Mouse (Mus musculus) MEL (cell line): Measurements from ENCODE around the gene Spz1. TPM values are rescaled to one million over a fixed set of nuclear protein-coding genes. Genes with fewer than 3 reads are reported as not detected.

Experiments
- DNase-seq: peaks from one replicate; pipeline ENCODE4 v3.0.0; 2011; ENCODE audit warnings: low read depth, low spot score
- H3K27ac ChIP-seq: 2 replicates; pipeline ENCODE4 v1.5.1; 2012; ENCODE audit warnings: low read depth, mild to moderate bottlenecking, control low read depth, low read length, moderate library complexity; ENCODE audit not compliant: control insufficient read depth
- H3K27me3 ChIP-seq, 2 experiments: fragments of 150-350 bp in 1 of 2; sonication (generic) in 1 of 2; 2 replicates each; pipeline ENCODE4 v1.6.1; 2012; ENCODE audit warnings: low read length in 2 of 2, mild to moderate bottlenecking in 2 of 2, improper control_type of control experiment in 1 of 2, moderate library complexity in 1 of 2; ENCODE audit not compliant: insufficient read depth in 2 of 2, control insufficient read depth in 1 of 2
- H3K36me3 ChIP-seq, 2 experiments: 2 replicates each; pipeline ENCODE4 v1.6.1; 2012 to 2014; ENCODE audit warnings: low read length in 2 of 2, improper control_type of control experiment in 1 of 2, inconsistent platforms in 1 of 2, mild to moderate bottlenecking in 1 of 2; ENCODE audit not compliant: insufficient read depth in 2 of 2, control insufficient read depth in 1 of 2
- H3K4me1 ChIP-seq, 2 experiments: fragments of 150-350 bp in 1 of 2; sonication (generic) in 1 of 2; 2 replicates each; pipeline ENCODE4 v1.6.1; 2012; ENCODE audit warnings: low read length in 2 of 2, improper control_type of control experiment in 1 of 2, mild to moderate bottlenecking in 1 of 2; ENCODE audit not compliant: insufficient read depth in 2 of 2, control insufficient read depth in 1 of 2
- H3K4me3 ChIP-seq, 2 experiments: fragments of 150-350 bp in 1 of 2; sonication (generic) in 1 of 2; 2 replicates each; pipeline ENCODE4 v1.5.1; 2012; ENCODE audit warnings: low read depth in 2 of 2, low read length in 2 of 2, mild to moderate bottlenecking in 2 of 2, moderate library complexity in 2 of 2, control low read depth in 1 of 2, improper control_type of control experiment in 1 of 2; ENCODE audit not compliant: control insufficient read depth in 1 of 2, insufficient read depth in 1 of 2
- H3K79me2 ChIP-seq: 2 replicates; pipeline ENCODE4 v1.6.1; 2012; ENCODE audit warnings: mild to moderate bottlenecking, low read length, moderate library complexity; ENCODE audit not compliant: control insufficient read depth, poor library complexity, insufficient read depth
- H3K9ac ChIP-seq: 2 replicates; pipeline ENCODE4 v1.6.1; 2012; ENCODE audit warnings: low read depth, mild to moderate bottlenecking, control low read depth, low read length, moderate library complexity; ENCODE audit not compliant: control insufficient read depth, poor library complexity, severe bottlenecking
- H3K9me3 ChIP-seq: fragments of 150-350 bp; sonication (generic); replicated peaks from 2 replicates; pipeline ENCODE4 v1.6.1; 2012; ENCODE audit warnings: mild to moderate bottlenecking, low read length, improper control_type of control experiment, moderate library complexity; ENCODE audit not compliant: insufficient read depth
- BHLHE40 ChIP-seq: IDR thresholded peaks from 2 replicates; pipeline ENCODE4 v1.6.1; 2012; ENCODE audit warnings: low read depth, mild to moderate bottlenecking, inconsistent platforms, low read length, improper control_type of control experiment, borderline replicate concordance
- CHD1 ChIP-seq: IDR thresholded peaks from 2 replicates; pipeline ENCODE4 v1.6.1; 2012; ENCODE audit warnings: low read depth, mild to moderate bottlenecking, inconsistent platforms, low read length, improper control_type of control experiment
- CHD2 ChIP-seq: IDR thresholded peaks from 2 replicates; pipeline ENCODE4 v1.6.1; 2011; ENCODE audit warnings: low read length, improper control_type of control experiment
- ELF1 ChIP-seq: IDR thresholded peaks from 2 replicates; pipeline ENCODE4 v1.6.1; 2014; ENCODE audit warnings: low read depth, mild to moderate bottlenecking, inconsistent platforms, low read length, improper control_type of control experiment, moderate library complexity
- EP300 ChIP-seq, 2 experiments: IDR thresholded peaks; 2 replicates each; pipeline ENCODE4 v1.6.1; 2011; ENCODE audit warnings: improper control_type of control experiment in 2 of 2, low read length in 2 of 2, low read depth in 1 of 2, mild to moderate bottlenecking in 1 of 2
- ETS1 ChIP-seq: IDR thresholded peaks from 2 replicates; pipeline ENCODE4 v1.6.1; 2012; ENCODE audit warnings: low read depth, mild to moderate bottlenecking, inconsistent platforms, low read length, improper control_type of control experiment, moderate library complexity
- GATA1 ChIP-seq: IDR thresholded peaks from 2 replicates; pipeline ENCODE4 v1.6.1; 2011; ENCODE audit warnings: low read depth, low read length, improper control_type of control experiment
- JUND ChIP-seq: IDR thresholded peaks from 2 replicates; pipeline ENCODE4 v1.6.1; 2011; ENCODE audit warnings: low read depth, mild to moderate bottlenecking, improper control_type of control experiment, low read length
- KAT2A ChIP-seq: conservative IDR thresholded peaks from 2 replicates; pipeline ENCODE4 v1.6.1; 2012; ENCODE audit warnings: low read depth, low read length, improper control_type of control experiment, inconsistent platforms
- MAX ChIP-seq: IDR thresholded peaks from 2 replicates; pipeline ENCODE4 v1.6.1; 2011; ENCODE audit warnings: low read length, improper control_type of control experiment
- MXI1 ChIP-seq: IDR thresholded peaks from 2 replicates; pipeline ENCODE4 v1.6.1; 2011; ENCODE audit warnings: mild to moderate bottlenecking, low read depth, low read length, improper control_type of control experiment
- MYB ChIP-seq: IDR thresholded peaks from 2 replicates; pipeline ENCODE4 v1.6.1; 2011; ENCODE audit warnings: mild to moderate bottlenecking, low read depth, low read length, improper control_type of control experiment
- MYC ChIP-seq: IDR thresholded peaks from 2 replicates; pipeline ENCODE4 v1.6.1; 2011; ENCODE audit warnings: low read depth, mild to moderate bottlenecking, low read length, improper control_type of control experiment, moderate library complexity
- NRF1 ChIP-seq: IDR thresholded peaks from 2 replicates; pipeline ENCODE4 v1.6.1; 2014; ENCODE audit warnings: low read depth, mild to moderate bottlenecking, inconsistent platforms, low read length, improper control_type of control experiment, moderate library complexity; ENCODE audit not compliant: poor library complexity, insufficient read depth, severe bottlenecking
- POLR2A ChIP-seq, 2 experiments: IDR thresholded peaks; 2 replicates each; pipeline ENCODE4 v1.6.1; 2011 to 2012; ENCODE audit warnings: low read length in 2 of 2, mild to moderate bottlenecking in 2 of 2, control low read depth in 1 of 2, improper control_type of control experiment in 1 of 2, low read depth in 1 of 2, moderate library complexity in 1 of 2; ENCODE audit not compliant: control insufficient read depth in 1 of 2, insufficient read depth in 1 of 2, poor library complexity in 1 of 2
- RAD21 ChIP-seq: IDR thresholded peaks from 2 replicates; pipeline ENCODE4 v1.6.1; 2011; ENCODE audit warnings: mild to moderate bottlenecking, low read depth, low read length, improper control_type of control experiment
- SIN3A ChIP-seq: IDR thresholded peaks from 2 replicates; pipeline ENCODE4 v1.6.1; 2012; ENCODE audit warnings: low read length, improper control_type of control experiment, inconsistent platforms
- TAL1 ChIP-seq: IDR thresholded peaks from 2 replicates; pipeline ENCODE4 v1.6.1; 2012; ENCODE audit warnings: mild to moderate bottlenecking, inconsistent platforms, low read length, moderate library complexity, mixed read lengths
- UBTF ChIP-seq: IDR thresholded peaks from 2 replicates; pipeline ENCODE4 v1.6.1; 2012; ENCODE audit warnings: low read depth, mild to moderate bottlenecking, inconsistent platforms, low read length, improper control_type of control experiment, moderate library complexity, borderline replicate concordance; ENCODE audit not compliant: insufficient read depth
- USF2 ChIP-seq, 2 experiments: IDR thresholded peaks; 2 replicates each; pipeline ENCODE4 v1.6.1; 2011 to 2012; ENCODE audit warnings: improper control_type of control experiment in 2 of 2, low read length in 2 of 2, borderline replicate concordance in 1 of 2, inconsistent platforms in 1 of 2, low read depth in 1 of 2, mild to moderate bottlenecking in 1 of 2; ENCODE audit not compliant: insufficient read depth in 1 of 2
- ZC3H11A ChIP-seq: IDR thresholded peaks from 2 replicates; pipeline ENCODE4 v1.6.1; 2012; ENCODE audit warnings: low read depth, mild to moderate bottlenecking, inconsistent platforms, low read length, improper control_type of control experiment
- ZKSCAN1 ChIP-seq: IDR thresholded peaks from 2 replicates; pipeline ENCODE4 v1.6.1; 2012; ENCODE audit warnings: low read depth, mild to moderate bottlenecking, inconsistent platforms, low read length, improper control_type of control experiment, moderate library complexity
- ZMIZ1 ChIP-seq: IDR thresholded peaks from 2 replicates; pipeline ENCODE4 v1.6.1; 2012; ENCODE audit warnings: low read depth, mild to moderate bottlenecking, inconsistent platforms, low read length, improper control_type of control experiment, moderate library complexity
- polyA plus RNA-seq, 2 experiments: library from polyadenylated mRNA; stranded (reverse) in 1 of 2; unstranded in 1 of 2; fragments of >175 nt in 1 of 2; fragments of >200 nt in 1 of 2; gene quantifications; 2 replicates each; pipeline versions ENCODE4 v1.2.1 to v1.2.4; 2012; ENCODE audit warnings: low replicate concordance in 2 of 2, low read depth in 1 of 2; ENCODE audit not compliant: insufficient read length in 2 of 2, insufficient read depth in 1 of 2, missing spikeins in 1 of 2
- total RNA-seq: library from RNA; depleted of rRNA; stranded (reverse); fragments of 300-350 nt; gene quantifications from 2 replicates; pipeline ENCODE4 v1.2.3, GENCODE M21; 2012

Spz1 gene
- total and polyA plus RNA-seq, 3 experiments = not detected

DNA sequence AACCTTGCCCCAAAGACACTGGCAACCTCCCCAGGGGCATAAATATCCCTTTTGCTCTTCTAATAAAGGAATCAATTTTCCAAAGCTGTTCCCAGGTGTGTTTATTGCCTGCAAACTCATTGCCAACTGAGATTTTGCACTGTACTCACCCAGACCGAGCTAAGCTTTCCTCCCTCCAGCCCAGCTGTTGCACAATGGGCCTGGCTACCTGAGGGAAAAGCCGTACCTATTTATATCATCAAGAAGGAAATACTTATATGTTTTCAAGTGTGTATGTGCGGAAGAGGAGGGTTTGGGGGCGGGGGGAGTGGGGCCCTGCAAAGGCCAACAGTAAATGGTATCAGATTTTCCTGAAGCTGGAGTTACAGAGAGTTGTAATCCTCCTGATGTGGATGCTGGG lies 28.9 kb downstream of the Spz1 start:
- Histone ChIP-seq H3K9me3 (no peaks in the 10 kb centered on the region), H3K36me3 (no peaks in the 10 kb centered on the region), H3K27me3 (no peaks in the 10 kb centered on the region), H3K9ac (no peak overlapping the region), H3K4me3 (no peak overlapping the region), H3K79me2 (no peaks in the 10 kb centered on the region), H3K4me1 (no peaks in the 10 kb centered on the region), H3K27ac (no peak overlapping the region)
- TF ChIP-seq CHD2 = no peak
- no peak for TF ChIP-seq ELF1
- no peak for TF ChIP-seq USF2 (IDR thresholded peaks at IDR 0.05; ENCODE audit: borderline replicate concordance in 1 of 2, insufficient read depth in 1 of 2, low read depth in 1 of 2, low read length in 2 of 2)
- TF ChIP-seq KAT2A = no peak
- no peak for TF ChIP-seq BHLHE40
- no peak for TF ChIP-seq MYB
- no peak for TF ChIP-seq POLR2A (IDR thresholded peaks at IDR 0.05; ENCODE audit: control insufficient read depth in 1 of 2, insufficient read depth in 1 of 2, low read depth in 1 of 2, low read length in 2 of 2, poor library complexity in 1 of 2)
- TF ChIP-seq ZMIZ1 = no peak
- TF ChIP-seq NRF1 = no peak
- no peak for TF ChIP-seq ZKSCAN1
- TF ChIP-seq TAL1 = no peak
- TF ChIP-seq SIN3A = no peak
- no peak for TF ChIP-seq GATA1
- no peak for TF ChIP-seq UBTF
- no peak for TF ChIP-seq CHD1
- TF ChIP-seq JUND = no peak
- TF ChIP-seq ZC3H11A = no peak
- TF ChIP-seq MAX = no peak
- TF ChIP-seq RAD21 = no peak
- no peak for TF ChIP-seq MXI1
- no peak for DNase-seq

GRCm38 (mm10) chr13:92540997-92541396 lies 35.0 kb downstream of the Spz1 start:
- no peaks in the 10 kb centered on the region for H3K9me3 ChIP-seq
- H3K79me2 ChIP-seq = no peaks in the 10 kb centered on the region
- H3K27me3 ChIP-seq = no peaks in the 10 kb centered on the region
- TF ChIP-seq GATA1 (peak; percentile 64), MYC (no peak), EP300 (IDR thresholded peaks at IDR 0.05; ENCODE audit: low read depth in 1 of 2, low read length in 2 of 2) (peak in 1 of 2 experiments; percentile 54; a peak in 1 of 4 replicates), ETS1 (0 out of 2 replicates have a peak, but pooled peaks have one; percentile 16)
- H3K4me1 ChIP-seq = no peaks in the 10 kb centered on the region; a peak in 1 of 4 replicates
- DNase-seq = peak; percentile 64
- H3K36me3 ChIP-seq = no peaks in the 10 kb centered on the region
- no peak overlapping the region for H3K27ac ChIP-seq
- H3K9ac ChIP-seq = no peak overlapping the region
- no peak overlapping the region for H3K4me3 ChIP-seq
